Mouse (Mus musculus): Measurements from ENCODE around the gene Obox1. TPM values are rescaled to one million over a fixed set of nuclear protein-coding genes. Genes with fewer than 3 reads are reported as not detected.
"Not testable (repeated sequence)": the region's sequence is repeated elsewhere in the genome, so short reads cannot be mapped to it uniquely, and the experiment has no call there.

Obox1 gene
- not detected in 2 replicates for polyA plus RNA-seq (2015; fragmentation: Nextera tagmentation; extraction: Ambion mirVana)

DNA sequence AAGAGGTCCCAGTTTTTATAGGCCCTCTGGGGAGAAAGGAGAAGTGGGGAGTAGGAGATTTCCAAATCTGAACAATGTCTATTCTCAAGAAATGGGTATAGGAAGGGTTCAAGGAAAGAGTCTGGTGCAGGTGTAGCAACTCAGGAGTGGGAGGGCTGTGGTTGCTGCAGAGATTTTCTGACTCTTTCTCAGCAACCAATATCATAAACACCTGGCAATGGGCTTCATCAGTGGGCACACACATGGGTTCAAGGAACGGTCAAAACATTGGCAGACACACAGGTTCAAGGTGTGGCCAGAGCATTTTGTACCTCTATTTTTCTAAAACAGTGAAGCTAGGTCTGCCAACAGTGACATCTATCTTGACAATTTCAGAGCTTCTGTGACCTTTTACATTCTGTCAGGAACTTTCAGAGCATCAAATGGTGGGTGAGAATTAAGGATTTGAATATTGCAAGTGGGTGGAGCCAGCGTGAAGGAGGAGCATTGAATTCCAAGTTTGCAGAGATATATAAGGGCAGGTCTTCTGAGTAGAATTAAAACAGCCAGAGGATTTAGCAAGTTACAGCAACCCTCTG, at the start of gene Obox1, which contains the start of gene Obox2:
Obox1 (plus strand) TSS at position 528 of the 578 bp plus-strand sequence.
Obox2 (plus strand) TSS at position 301 of the 578 bp plus-strand sequence.
- H3K4me1 ChIP-seq (replicated peaks; ENCODE audit: control insufficient read depth, insufficient read depth, low read length); H3K9ac ChIP-seq (ENCODE audit: low read length); ATAC-seq (ENCODE audit: low read depth); H3K4me3 ChIP-seq (ENCODE audit: low read length); H3K36me3 ChIP-seq (ENCODE audit: control insufficient read depth, insufficient read depth, low read length); H3K27ac ChIP-seq (ENCODE audit: low read length); H3K4me2 ChIP-seq (ENCODE audit: low read depth, low read length); H3K9me3 ChIP-seq (ENCODE audit: control insufficient read depth, low read length); H3K27me3 ChIP-seq (ENCODE audit: control insufficient read depth, insufficient read depth, low read depth, low read length): not testable (repeated sequence)
- no CpG with 5 or more reads among the region's 2 CpGs for WGBS

DNA sequence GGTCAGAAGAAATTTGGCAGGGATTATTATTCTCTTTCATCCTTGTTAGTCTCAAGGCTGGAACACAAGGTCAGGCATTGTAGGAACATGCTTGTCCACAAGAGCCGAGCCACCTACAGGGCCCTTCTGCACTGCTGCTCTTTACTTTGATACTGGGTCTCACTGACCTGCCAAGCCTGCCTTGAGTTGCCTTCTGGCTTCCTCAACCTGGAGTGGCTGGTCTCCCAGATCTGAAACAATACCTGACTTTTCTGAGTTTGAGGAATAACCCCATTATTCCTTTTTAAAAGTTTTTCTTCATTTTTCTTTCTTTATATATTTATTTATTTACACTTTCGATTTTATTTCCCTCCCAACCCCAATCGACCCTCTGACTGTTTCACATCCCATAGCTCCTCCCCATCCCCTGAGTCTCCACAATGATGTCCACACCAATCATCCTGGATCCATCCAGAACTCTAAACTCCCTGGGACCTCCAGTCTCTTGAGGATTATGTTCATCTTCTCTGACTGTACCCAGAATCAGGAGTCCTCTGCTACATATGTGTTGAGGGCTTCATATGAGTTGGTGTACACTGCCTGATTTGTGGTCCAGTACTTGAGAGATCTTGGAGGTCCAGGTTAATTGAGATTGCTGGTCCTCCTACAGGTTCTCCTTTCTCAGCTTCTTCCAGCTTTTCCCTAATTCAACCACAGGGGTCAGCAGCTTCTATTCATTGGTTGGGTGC, 10.6 kb downstream of the Obox1 start:
- H3K36me3 ChIP-seq (ENCODE audit: control insufficient read depth, insufficient read depth, low read length); H3K27ac ChIP-seq (ENCODE audit: low read length); H3K9ac ChIP-seq (ENCODE audit: low read length); H3K4me3 ChIP-seq (ENCODE audit: low read length); H3K4me1 ChIP-seq (replicated peaks; ENCODE audit: control insufficient read depth, insufficient read depth, low read length); H3K4me2 ChIP-seq (ENCODE audit: low read depth, low read length); H3K9me3 ChIP-seq (ENCODE audit: control insufficient read depth, low read length); ATAC-seq (ENCODE audit: low read depth); H3K27me3 ChIP-seq (ENCODE audit: control insufficient read depth, insufficient read depth, low read depth, low read length): not testable (repeated sequence)
- 64% methylated on average over 3 of the region's 3 CpGs for WGBS

DNA sequence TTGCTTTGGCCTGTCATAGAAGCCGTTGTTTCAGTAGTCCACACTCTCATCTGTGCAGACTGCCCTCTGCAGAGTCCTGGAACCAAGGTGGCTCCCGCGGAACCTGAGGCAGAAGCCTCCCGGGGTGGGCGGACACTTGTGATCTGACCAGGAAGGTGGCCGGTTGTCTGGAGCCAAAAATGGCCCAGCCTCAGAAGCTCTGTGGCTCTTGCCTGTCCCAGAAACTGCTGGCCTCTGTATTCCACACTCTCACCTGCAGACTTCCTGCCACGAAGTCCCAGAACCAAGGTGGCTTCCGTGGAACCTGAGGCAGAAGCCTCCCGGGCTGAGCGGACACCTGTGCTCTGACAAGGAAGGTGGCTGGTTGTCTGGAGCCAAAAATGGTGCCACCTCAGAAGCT, 18.1 kb downstream of the Obox1 start:
- ATAC-seq (ENCODE audit: low read depth); H3K9me3 ChIP-seq (ENCODE audit: control insufficient read depth, low read length); H3K4me3 ChIP-seq (ENCODE audit: low read length); H3K9ac ChIP-seq (ENCODE audit: low read length); H3K4me1 ChIP-seq (replicated peaks; ENCODE audit: control insufficient read depth, insufficient read depth, low read length); H3K27me3 ChIP-seq (ENCODE audit: control insufficient read depth, insufficient read depth, low read depth, low read length); H3K36me3 ChIP-seq (ENCODE audit: control insufficient read depth, insufficient read depth, low read length); H3K4me2 ChIP-seq (ENCODE audit: low read depth, low read length); H3K27ac ChIP-seq (ENCODE audit: low read length): not testable (repeated sequence)
- 84% methylated on average over 10 of the region's 10 CpGs for WGBS

DNA sequence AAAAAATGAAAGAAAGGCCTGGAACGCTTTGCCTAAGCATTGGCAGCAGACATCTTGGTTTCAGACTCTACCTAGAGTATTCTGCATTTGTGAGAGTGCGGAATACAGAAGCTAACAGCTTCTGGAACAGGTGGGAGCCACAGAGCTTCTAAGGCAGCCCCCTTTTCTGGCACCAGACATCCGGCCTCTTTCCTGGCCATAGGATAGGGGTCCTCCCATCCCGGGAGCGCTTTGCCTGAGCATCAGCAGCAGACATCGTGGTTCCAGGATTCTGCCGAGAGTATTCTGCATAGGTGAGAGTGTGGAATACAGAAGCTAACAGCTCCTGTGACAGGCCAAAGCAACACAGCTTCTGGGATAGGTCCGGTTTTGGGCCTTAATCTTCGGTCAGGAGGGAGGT, 29.3 kb downstream of the Obox1 start:
- not testable (repeated sequence) for H3K4me3 ChIP-seq (ENCODE audit: low read length); H3K27ac ChIP-seq (ENCODE audit: low read length); H3K36me3 ChIP-seq (ENCODE audit: control insufficient read depth, insufficient read depth, low read length); H3K4me2 ChIP-seq (ENCODE audit: low read depth, low read length); H3K9ac ChIP-seq (ENCODE audit: low read length); H3K4me1 ChIP-seq (replicated peaks; ENCODE audit: control insufficient read depth, insufficient read depth, low read length); H3K27me3 ChIP-seq (ENCODE audit: control insufficient read depth, insufficient read depth, low read depth, low read length); ATAC-seq (ENCODE audit: low read depth); H3K9me3 ChIP-seq (ENCODE audit: control insufficient read depth, low read length)
- 81% methylated on average over 8 of the region's 9 CpGs for WGBS

DNA sequence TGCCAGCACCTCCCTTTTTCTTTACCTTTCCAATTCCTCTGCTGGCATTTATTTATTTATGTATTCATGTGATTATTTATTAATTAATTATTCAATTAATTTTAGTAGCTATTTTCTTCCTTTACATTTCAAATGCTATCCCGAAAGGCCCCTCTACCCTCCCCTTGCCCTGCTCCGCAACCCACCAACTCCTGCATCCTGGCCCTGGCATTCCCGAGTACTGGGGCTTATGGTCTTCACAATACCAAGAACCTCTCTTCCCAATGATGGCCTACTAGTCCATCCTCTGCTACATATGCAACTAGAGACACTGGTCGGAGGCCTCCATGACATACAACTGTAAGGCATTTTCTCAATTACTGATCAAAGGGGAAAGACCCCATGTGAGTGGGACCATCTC, 36.8 kb downstream of the Obox1 start:
- not testable (repeated sequence) for H3K4me3 ChIP-seq (ENCODE audit: low read length); ATAC-seq (ENCODE audit: low read depth); H3K27ac ChIP-seq (ENCODE audit: low read length); H3K4me1 ChIP-seq (replicated peaks; ENCODE audit: control insufficient read depth, insufficient read depth, low read length); H3K36me3 ChIP-seq (ENCODE audit: control insufficient read depth, insufficient read depth, low read length); H3K27me3 ChIP-seq (ENCODE audit: control insufficient read depth, insufficient read depth, low read depth, low read length); H3K9ac ChIP-seq (ENCODE audit: low read length); H3K9me3 ChIP-seq (ENCODE audit: control insufficient read depth, low read length); H3K4me2 ChIP-seq (ENCODE audit: low read depth, low read length)
- WGBS, result 70% methylated on average over 3 of the region's 4 CpGs

DNA sequence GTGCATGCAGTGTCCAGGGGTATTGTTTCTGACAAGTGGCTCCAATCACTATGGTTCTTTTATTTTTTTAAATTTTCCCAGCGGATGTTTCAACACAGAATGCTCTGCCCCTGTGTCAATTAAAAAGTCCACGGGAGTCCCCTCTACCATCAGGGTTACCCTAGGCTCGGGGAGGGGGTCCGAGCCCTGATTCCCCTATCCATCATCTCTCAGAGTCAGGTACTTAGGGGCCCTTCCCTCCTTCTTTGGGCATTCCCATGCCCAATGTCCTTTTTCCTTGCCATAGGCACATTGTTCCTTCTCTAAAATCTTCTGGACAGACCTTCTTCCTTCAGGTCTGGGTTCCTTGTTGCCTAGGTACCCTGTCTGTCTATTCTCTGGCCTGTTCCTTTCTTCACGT, 120.7 kb downstream of the Obox1 start:
- not testable (repeated sequence) for H3K4me3 ChIP-seq (ENCODE audit: low read length); H3K9me3 ChIP-seq (ENCODE audit: control insufficient read depth, low read length); H3K4me1 ChIP-seq (replicated peaks; ENCODE audit: control insufficient read depth, insufficient read depth, low read length); H3K4me2 ChIP-seq (ENCODE audit: low read depth, low read length); H3K9ac ChIP-seq (ENCODE audit: low read length); ATAC-seq (ENCODE audit: low read depth); H3K27me3 ChIP-seq (ENCODE audit: control insufficient read depth, insufficient read depth, low read depth, low read length); H3K36me3 ChIP-seq (ENCODE audit: control insufficient read depth, insufficient read depth, low read length); H3K27ac ChIP-seq (ENCODE audit: low read length)
- WGBS, result 69% methylated on average over 5 of the region's 5 CpGs

Other genes starting within 250 kb of the Obox1 start
- not detected in 2 replicates for gene Obox2, start 227 bp upstream of the Obox1 start, polyA plus RNA-seq (2015; fragmentation: Nextera tagmentation; extraction: Ambion mirVana)

All from lung, embryonic 16.5 days (tissue).